Mouse (Mus musculus): ENCODE measurements around the gene Grid1. TPM values are rescaled to one million over a fixed set of nuclear protein-coding genes. Genes with fewer than 3 reads are reported as not detected.
A peak's percentile ranks its signal among the peaks of the same experiment; 100 is the strongest.

Gene Grid1
- total RNA-seq (2021): 10 to 100 TPM; 51.7 to 53.4 TPM

GRCm38 (mm10) chr14:34819919-34820652 is at the start of gene Grid1:
Gene Grid1 (plus strand): TSS chr14:34820108.
- DNase-seq: peak; percentile 52 to 62

GRCm38 (mm10) chr14:34770467-34770866 is 49.4 kb upstream of the Grid1 start:
- DNase-seq: no peak

- DNase-seq: no peak
These were observed 48.3 kb upstream of the Grid1 start for GRCm38 (mm10) chr14:34771601-34772000.

- DNase-seq: no peak
These were observed 47.8 kb upstream of the Grid1 start for GRCm38 (mm10) chr14:34772132-34772531.

- DNase-seq: no peak
These were observed 46.2 kb upstream of the Grid1 start for GRCm38 (mm10) chr14:34773681-34774080.

DNA sequence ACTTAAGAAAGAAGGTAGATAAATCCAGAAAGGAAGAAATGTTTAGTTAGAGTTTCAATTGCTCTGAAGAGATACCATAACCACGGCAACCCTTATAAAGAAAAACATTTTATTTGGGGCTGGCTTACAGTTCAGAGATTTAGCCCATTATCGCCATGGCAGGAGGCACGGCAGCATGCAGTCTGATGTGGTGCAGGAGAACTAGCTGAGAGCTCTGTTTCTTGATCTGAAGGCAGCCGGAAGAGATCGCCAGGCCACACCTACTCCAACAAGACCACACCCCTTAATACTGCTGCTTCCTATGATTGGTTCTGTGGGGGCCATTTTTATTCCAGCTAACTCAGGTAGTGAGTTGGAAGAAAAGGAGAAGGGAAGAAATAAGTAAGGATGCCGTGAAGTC is 45.7 kb upstream of the Grid1 start:
- DNase-seq: no peak

- DNase-seq: no peak
These were observed 43.1 kb upstream of the Grid1 start for GRCm38 (mm10) chr14:34776719-34777385.

- DNase-seq: peak in 1 of 2 experiments; percentile 24
These were observed 42.1 kb upstream of the Grid1 start for GRCm38 (mm10) chr14:34777810-34778209.

- DNase-seq: no peak
These were observed 41.1 kb upstream of the Grid1 start for GRCm38 (mm10) chr14:34778760-34779159.

DNA sequence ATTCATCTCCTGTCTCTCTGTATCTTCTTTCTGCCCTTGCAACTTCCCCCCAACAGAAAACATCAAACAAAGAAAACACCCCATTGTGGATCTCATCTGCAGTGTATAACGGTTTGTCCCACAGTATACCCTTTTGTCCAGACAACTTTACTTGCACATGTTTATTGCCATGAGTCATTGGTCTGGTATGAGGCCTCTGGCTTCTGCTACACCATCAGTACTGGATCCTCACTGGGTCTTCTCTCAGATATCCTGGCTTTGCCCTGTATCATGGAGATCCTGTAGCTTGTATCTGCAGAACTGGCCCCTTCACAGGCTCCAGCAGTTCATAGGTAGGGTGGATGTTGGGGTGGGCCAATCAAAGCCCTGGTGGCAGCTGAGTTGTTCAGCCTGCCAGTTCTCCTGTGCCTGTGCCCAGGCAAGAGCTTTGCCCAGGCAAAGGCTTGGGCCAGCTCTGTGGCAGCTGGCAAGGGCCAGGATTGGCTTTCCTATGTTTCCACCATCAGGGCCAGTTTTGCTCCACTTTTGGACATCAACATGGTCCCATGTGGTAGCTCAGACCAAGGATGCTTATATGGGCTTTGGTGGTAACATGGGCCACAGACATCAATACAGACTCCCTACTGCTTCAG is 26.4 kb upstream of the Grid1 start:
- DNase-seq: no peak

GRCm38 (mm10) chr14:34810763-34811489 is 9.0 kb upstream of the Grid1 start:
- DNase-seq: peak; percentile 81 to 85

DNA sequence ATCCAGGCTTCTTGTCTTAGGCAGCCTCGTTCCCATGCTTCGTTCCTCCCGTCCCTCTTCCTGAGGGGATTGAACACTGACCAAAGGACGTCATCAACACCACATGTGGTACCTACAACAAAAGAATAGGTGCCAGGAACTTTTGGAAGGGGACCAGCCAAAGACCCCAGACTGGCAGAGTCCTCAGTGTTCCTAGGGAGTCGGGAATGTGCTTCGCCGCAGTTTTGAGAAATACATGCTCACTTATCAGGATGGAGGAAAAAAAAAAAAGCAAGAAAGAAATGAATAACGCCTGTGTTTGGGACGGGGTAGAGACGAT is 8.5 kb upstream of the Grid1 start:
- DNase-seq: no peak

DNA sequence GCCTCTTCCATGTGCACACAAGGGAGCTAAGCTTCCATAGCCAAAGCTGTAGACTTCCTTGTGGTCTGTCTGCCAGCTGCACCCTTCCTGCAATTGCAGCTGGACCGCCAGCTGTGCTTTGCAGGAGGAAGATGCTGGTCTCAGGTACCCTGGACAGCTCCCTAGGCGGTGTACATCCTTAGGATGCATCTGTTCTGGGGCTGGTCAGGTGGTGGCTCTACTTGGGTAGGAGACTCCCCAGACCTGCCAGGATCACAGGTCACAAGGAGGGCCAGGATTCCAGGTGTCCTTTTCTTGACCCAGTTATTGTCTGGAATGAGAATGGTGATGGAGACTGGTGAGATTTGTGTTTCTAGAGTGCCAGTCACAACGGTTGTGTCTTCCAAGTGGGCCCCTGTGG is 3.6 kb upstream of the Grid1 start:
- DNase-seq: no peak

- DNase-seq: no peak
These were observed 1.4 kb upstream of the Grid1 start for GRCm38 (mm10) chr14:34818387-34818980.

- peak; percentile 51 to 53 for DNase-seq
These were observed 588 bp upstream of the Grid1 start for GRCm38 (mm10) chr14:34819121-34819918.

DNA sequence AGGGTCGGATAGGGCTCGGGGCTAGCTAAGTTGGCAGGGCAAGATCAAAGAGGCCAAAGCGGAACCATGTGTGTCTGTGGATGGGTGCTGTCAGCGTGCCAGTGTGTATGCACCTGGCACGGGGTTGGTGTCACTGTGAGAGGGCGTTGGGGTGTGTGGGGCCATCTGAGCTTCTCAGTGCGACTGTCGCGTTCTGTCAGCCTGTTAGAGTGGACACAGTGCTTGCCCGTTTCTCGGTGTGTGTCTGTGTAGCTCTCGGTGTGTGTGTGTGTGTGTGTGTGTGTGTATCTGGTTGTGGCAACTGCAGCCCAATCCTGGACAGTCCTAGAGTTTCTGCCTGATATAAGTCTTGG is 721 bp downstream of the Grid1 start:
- DNase-seq: no peak

- no peak for DNase-seq
These were observed 1.4 kb downstream of the Grid1 start for GRCm38 (mm10) chr14:34821131-34821790.

DNA sequence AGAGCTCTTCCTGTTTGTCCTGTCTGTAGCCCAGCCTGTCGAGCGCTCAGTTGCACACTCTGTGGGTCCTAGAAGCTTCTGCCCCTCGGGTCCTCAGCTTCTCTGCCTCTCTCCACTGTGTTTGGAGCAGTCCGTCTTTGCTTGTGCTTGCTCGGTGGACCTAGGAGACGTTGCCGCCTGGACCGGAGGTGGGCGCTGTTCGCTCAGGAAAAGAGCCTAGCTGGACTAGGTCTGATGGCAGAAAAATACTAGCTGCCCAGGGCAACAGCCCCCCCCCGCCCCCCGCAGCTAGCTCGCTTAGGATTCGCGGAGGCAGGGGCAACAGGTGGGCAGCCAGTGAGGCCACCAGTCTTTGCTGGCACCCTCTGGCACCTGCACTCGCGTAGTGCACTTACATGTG is 3.2 kb downstream of the Grid1 start:
- DNase-seq: peak; percentile 74 to 79

GRCm38 (mm10) chr14:34824186-34824585 is 4.3 kb downstream of the Grid1 start:
- DNase-seq: no peak

DNA sequence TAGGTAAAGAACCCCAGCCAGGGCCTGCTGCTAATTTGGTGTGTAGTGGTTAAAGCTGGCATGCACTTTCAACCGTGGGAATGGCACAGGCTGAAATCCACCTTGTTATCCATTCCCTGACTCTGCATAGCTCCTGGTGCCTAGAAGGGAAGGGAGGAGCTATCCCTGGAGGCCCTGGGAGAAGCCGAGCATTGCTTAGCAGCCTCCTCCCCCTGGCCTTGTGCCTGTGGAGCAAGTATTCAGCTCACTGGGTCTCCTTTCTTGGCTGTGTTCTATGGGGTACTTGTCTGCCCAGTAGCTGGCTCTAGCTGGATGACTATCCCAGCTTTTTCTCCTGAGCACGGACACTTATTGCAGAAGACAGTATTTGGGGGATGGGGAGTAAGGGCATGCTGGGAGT is 6.0 kb downstream of the Grid1 start:
- DNase-seq: peak; percentile 45 to 63

DNA sequence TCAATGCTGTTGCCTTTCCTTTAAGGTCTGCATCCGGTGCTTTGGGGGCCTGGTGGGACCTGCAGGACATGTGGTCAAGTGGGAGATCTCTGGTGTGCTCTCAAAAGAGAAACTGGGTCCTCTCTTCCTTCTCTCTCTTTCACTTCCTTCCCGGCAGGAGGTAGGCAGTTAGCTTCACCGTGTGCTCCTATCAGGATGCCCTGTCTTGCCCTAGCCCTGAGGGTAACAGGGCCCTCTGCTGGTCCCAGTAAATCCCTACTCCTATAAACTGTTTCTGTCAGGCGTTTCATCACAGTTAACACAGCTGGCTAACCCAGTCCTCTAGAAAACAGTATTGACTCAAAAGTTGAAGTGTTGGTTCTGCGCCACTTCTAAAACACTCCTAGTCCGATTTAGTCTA is 9.9 kb downstream of the Grid1 start:
- DNase-seq: no peak

All from layer of hippocampus, postnatal 36 days (tissue).